ENCODE assay signal across 19 mouse cellular contexts in the genomic region with DNA sequence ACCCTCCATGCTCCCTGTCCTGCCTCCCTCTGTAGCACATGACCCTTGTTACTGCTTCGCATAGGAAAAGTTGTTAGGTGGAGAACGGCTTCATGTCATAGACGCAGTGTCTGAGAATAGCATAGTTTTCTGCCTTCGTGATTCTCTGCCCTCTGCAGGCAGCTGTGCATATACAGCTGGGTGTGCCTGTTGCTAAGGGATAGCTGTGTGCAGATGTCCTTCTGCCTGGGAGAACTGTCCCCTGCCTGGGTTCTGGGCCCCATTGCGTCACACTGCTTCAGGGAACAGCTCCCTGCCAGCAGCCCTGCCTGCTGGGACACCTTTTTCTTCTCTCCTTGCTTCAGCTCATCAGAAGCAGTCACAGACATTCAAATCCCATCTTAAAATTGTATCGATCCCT. TPM values are rescaled to one million over a fixed set of nuclear protein-coding genes. Genes with fewer than 3 reads are reported as not detected.
A peak's percentile ranks its signal among the peaks of the same experiment; 100 is the strongest.
DNase-seq lines count a peak whose midpoint lies in the region; ATAC-seq and TF ChIP-seq lines count a peak whose summit lies in the region.
"Had no signal": no experiment of that assay in that cellular context is flagged by ENCODE, and none has a peak within 500 bp of the region (broad histone marks: within the 10 kb centered on the region; RNA-seq: fewer than 3 reads in every experiment).

No protein-coding gene starts in this region.

- H3K4me1 ChIP-seq in limb, embryonic 15.5 days: no peaks in the 10 kb centered on the region
- no peaks in the 10 kb centered on the region for H3K4me1 ChIP-seq in limb, embryonic 10.5 days
- H3K4me1 ChIP-seq in ES-Bruce4 (ENCODE audit: control insufficient read depth, insufficient read depth, low read length): peaks cover 8% of the 10 kb centered on the region
- H3K4me1 ChIP-seq in bone marrow macrophage, adult 2 months (ENCODE audit: control insufficient read depth, insufficient read depth, low read length): peaks cover 57% of the 10 kb centered on the region
- no peaks in the 10 kb centered on the region; the same call in 1 of the 2 replicates for H3K4me1 ChIP-seq in intestine, postnatal 0 days (replicated peaks; ENCODE audit: control insufficient read depth, insufficient read depth, low read length)
- H3K4me1 ChIP-seq: hindbrain, embryonic 13.5 days had no signal

- DNase-seq in limb, embryonic 10.5 days (ENCODE audit: low spot score): no peak
- DNase-seq in natural killer cell, adult 2 months (ENCODE audit: low spot score in 2 of 2): no peak
- DNase-seq in adrenal gland, postnatal 25 days: no peak
- DNase-seq: adrenal gland, adult 2 months; B cell, adult 2 months; cerebellum, adult 11 months; cerebellum, postnatal 25 days; gastrocnemius, postnatal 14 days; kidney, adult 11 months; kidney, postnatal 36 days; liver; midbrain, embryonic 14.5 days; thymus, adult 2 months had no signal

- H3K9ac ChIP-seq in limb, embryonic 15.5 days: no peak overlapping the region
- no peak overlapping the region for H3K9ac ChIP-seq in ES-Bruce4 (ENCODE audit: low read depth, poor library complexity, severe bottlenecking)
- no peak overlapping the region; the same call in 1 of the 2 replicates for H3K9ac ChIP-seq in intestine, postnatal 0 days (ENCODE audit: low read depth, low read length)
- H3K9ac ChIP-seq: hindbrain, embryonic 13.5 days had no signal

- no peak for TF ChIP-seq EP300 in ES-Bruce4 (IDR thresholded peaks at IDR 0.05; ENCODE audit: insufficient read depth, low read depth, low read length)

- 0 out of 2 replicates have a peak overlapping the region, but pooled peaks have one; percentile 60 for H3K27ac ChIP-seq in limb, embryonic 15.5 days
- H3K27ac ChIP-seq in limb, embryonic 10.5 days: no peak overlapping the region
- peak overlapping the region; percentile 81 for H3K27ac ChIP-seq in ES-Bruce4 (ENCODE audit: insufficient read depth, low read length)
- peak overlapping the region; percentile 92 for H3K27ac ChIP-seq in bone marrow macrophage, adult 2 months (ENCODE audit: insufficient read depth, low read depth, low read length)
- peak overlapping the region; percentile 78 for H3K27ac ChIP-seq in intestine, postnatal 0 days (ENCODE audit: low read depth, low read length)
- H3K27ac ChIP-seq: hindbrain, embryonic 13.5 days had no signal

- no peak for TF ChIP-seq CTCF in ES-Bruce4 (IDR thresholded peaks at IDR 0.05; ENCODE audit: low read depth, low read length)
- TF ChIP-seq CTCF in bone marrow macrophage, adult 2 months (IDR thresholded peaks at IDR 0.05; ENCODE audit: low read depth, low read length): no peak
- TF ChIP-seq CTCF in intestine, postnatal 0 days (IDR thresholded peaks at IDR 0.05; ENCODE audit: low read depth): peak; percentile 62

- H3K36me3 ChIP-seq in limb, embryonic 15.5 days: peaks cover 93% of the 10 kb centered on the region
- H3K36me3 ChIP-seq in limb, embryonic 10.5 days: peaks cover 99% of the 10 kb centered on the region
- H3K36me3 ChIP-seq in ES-Bruce4 (ENCODE audit: control insufficient read depth, insufficient read depth, low read length, poor library complexity, severe bottlenecking): peaks cover 27% of the 10 kb centered on the region
- H3K36me3 ChIP-seq in intestine, postnatal 0 days (ENCODE audit: control insufficient read depth, insufficient read depth): peaks cover 80% of the 10 kb centered on the region

- 82% methylated on average over 6 of the region's 6 CpGs for WGBS in limb, embryonic 15.5 days
- WGBS in limb, embryonic 10.5 days: 89% methylated on average over 6 of the region's 6 CpGs
- 55% methylated on average over 6 of the region's 6 CpGs for WGBS in intestine, postnatal 0 days

- TF ChIP-seq POLR2A in ES-Bruce4 (IDR thresholded peaks at IDR 0.05; ENCODE audit: insufficient read depth, low read length): no peak
- no peak for TF ChIP-seq POLR2A in bone marrow macrophage, adult 2 months (IDR thresholded peaks at IDR 0.05; ENCODE audit: borderline replicate concordance, low read depth, low read length)

- H3K4me2 ChIP-seq in limb, embryonic 15.5 days: no peak overlapping the region
- H3K4me2 ChIP-seq in intestine, postnatal 0 days (replicated peaks; ENCODE audit: low read depth): no peak overlapping the region
- H3K4me2 ChIP-seq: hindbrain, embryonic 13.5 days had no signal

- no peaks in the 10 kb centered on the region for H3K9me3 ChIP-seq in limb, embryonic 15.5 days
- H3K9me3 ChIP-seq in limb, embryonic 10.5 days (replicated peaks): no peaks in the 10 kb centered on the region
- no peaks in the 10 kb centered on the region for H3K9me3 ChIP-seq in ES-Bruce4 (replicated peaks; ENCODE audit: control insufficient read depth, insufficient read depth, low read length, poor library complexity, severe bottlenecking)
- H3K9me3 ChIP-seq in intestine, postnatal 0 days (ENCODE audit: control insufficient read depth): no peaks in the 10 kb centered on the region
- H3K9me3 ChIP-seq: hindbrain, embryonic 13.5 days had no signal

- H3K27me3 ChIP-seq in limb, embryonic 15.5 days: no peaks in the 10 kb centered on the region
- no peaks in the 10 kb centered on the region for H3K27me3 ChIP-seq in limb, embryonic 10.5 days (ENCODE audit: low read depth, poor library complexity, severe bottlenecking)
- H3K27me3 ChIP-seq in ES-Bruce4 (ENCODE audit: control insufficient read depth, insufficient read depth, low read length, poor library complexity, severe bottlenecking): no peaks in the 10 kb centered on the region
- no peaks in the 10 kb centered on the region for H3K27me3 ChIP-seq in intestine, postnatal 0 days (replicated peaks; ENCODE audit: control insufficient read depth, insufficient read depth, low read length)
- H3K27me3 ChIP-seq: hindbrain, embryonic 13.5 days had no signal

- no peak for ATAC-seq in limb, embryonic 15.5 days (ENCODE audit: insufficient number of reproducible peaks, low FRiP score, low TSS enrichment, low read depth)
- ATAC-seq in intestine, postnatal 0 days: peak; percentile 81
- no peak for ATAC-seq in erythroid progenitor cell, adult 5-6 weeks (replicated peaks; ENCODE audit: low FRiP score, poor library complexity, severe bottlenecking)

- H3K4me3 ChIP-seq in limb, embryonic 15.5 days: no peak overlapping the region
- no peak overlapping the region for H3K4me3 ChIP-seq in limb, embryonic 10.5 days
- no peak overlapping the region for H3K4me3 ChIP-seq in ES-Bruce4 (ENCODE audit: low read depth, low read length)
- H3K4me3 ChIP-seq in bone marrow macrophage, adult 2 months (ENCODE audit: insufficient read depth, low read length): no peak overlapping the region
- no peak overlapping the region for H3K4me3 ChIP-seq in intestine, postnatal 0 days (ENCODE audit: low read depth, low read length)
- H3K4me3 ChIP-seq: hindbrain, embryonic 13.5 days had no signal

RNA-seq across cellular contexts. Expression of a gene that starts 9.3 kb away (rescaled TPM):
- polyA plus RNA-seq in limb, embryonic 15.5 days (2015; fragmentation: Nextera tagmentation; extraction: Ambion mirVana): 411 and 464 TPM in 2 replicates
- polyA plus RNA-seq in limb, embryonic 10.5 days (2016; fragmentation: Nextera tagmentation; extraction: Ambion mirVana): 467 and 519 TPM in 2 replicates
- 249 and 270 TPM in 2 replicates for polyA plus RNA-seq in ES-Bruce4 (2011; ENCODE audit: insufficient read depth, insufficient read length, low read depth, missing spikeins)
- 312 and 343 TPM in 2 replicates for polyA plus RNA-seq in bone marrow macrophage, adult 2 months (2012; ENCODE audit: insufficient read depth, insufficient read length, missing spikeins)
- 492 and 500 TPM in 2 replicates for polyA plus RNA-seq in intestine, postnatal 0 days (2015; fragmentation: Nextera tagmentation; extraction: Ambion mirVana)
- total RNA-seq in adrenal gland, postnatal 25 days (2021): 209 and 246 TPM in 2 replicates
- total RNA-seq in erythroid progenitor cell, adult 5-6 weeks (2015; ENCODE audit: low replicate concordance): 31.7 and 62.5 TPM in 2 replicates
- 35.2 and 60.7 TPM in 2 replicates for total RNA-seq in erythroid progenitor cell, adult 5-6 weeks (2017; ENCODE audit: low replicate concordance)

RNA-seq across cellular contexts. Expression of a gene that starts 25.0 kb away (rescaled TPM):
- 2.9 and 3.5 TPM in 2 replicates for polyA plus RNA-seq in limb, embryonic 15.5 days (2015; fragmentation: Nextera tagmentation; extraction: Ambion mirVana)
- 1.3 and 2.4 TPM in 2 replicates for polyA plus RNA-seq in limb, embryonic 10.5 days (2016; fragmentation: Nextera tagmentation; extraction: Ambion mirVana)
- 2.5 and 3.9 TPM in 2 replicates for polyA plus RNA-seq in ES-Bruce4 (2011; ENCODE audit: insufficient read depth, insufficient read length, low read depth, missing spikeins)
- polyA plus RNA-seq in bone marrow macrophage, adult 2 months (2012; ENCODE audit: insufficient read depth, insufficient read length, missing spikeins): 172 and 173 TPM in 2 replicates
- polyA plus RNA-seq in intestine, postnatal 0 days (2015; fragmentation: Nextera tagmentation; extraction: Ambion mirVana): 263 and 296 TPM in 2 replicates
- 21.1 and 28.5 TPM in 2 replicates for total RNA-seq in adrenal gland, postnatal 25 days (2021)
- 37.1 and 40.7 TPM in 2 replicates for total RNA-seq in erythroid progenitor cell, adult 5-6 weeks (2015; ENCODE audit: low replicate concordance)
- 18.1 TPM in 2 replicates for total RNA-seq in erythroid progenitor cell, adult 5-6 weeks (2017; ENCODE audit: low replicate concordance)

Comparison
In these comparisons a context has a peak if more than half of its experiments do, and no peak if none do; other contexts are left out.
1. RNA of a gene that starts 25.0 kb away (polyA plus RNA-seq): 263 to 296 TPM in intestine, postnatal 0 days and 172 to 173 TPM in bone marrow macrophage, adult 2 months; 2.9 to 3.5 TPM in limb, embryonic 15.5 days, 2.5 to 3.9 TPM in ES-Bruce4 and 1.3 to 2.4 TPM in limb, embryonic 10.5 days; every median in the first group is over 10 times any median in the second.